Mouse (Mus musculus) heart, adult 2 months (tissue): ENCODE data around the gene Faf1. TPM values are rescaled to one million over a fixed set of nuclear protein-coding genes. Genes with fewer than 3 reads are reported as not detected.

Experiments used
- DNase-seq, 2 experiments: peaks; one replicate each; pipeline ENCODE4 v3.0.0; 2021
- H3K27ac ChIP-seq: fragments of 200-600 bp; 2 replicates; pipeline ENCODE4 v1.8.1; 2022
- H3K27me3 ChIP-seq: fragments of 200-500 bp; 2 replicates; pipeline ENCODE4 v1.6.1; 2012; ENCODE audit warnings: mild to moderate bottlenecking, low read length, inconsistent platforms, mixed read lengths; ENCODE audit not compliant: control insufficient read depth, insufficient read depth
- H3K36me3 ChIP-seq: fragments of 200-500 bp; 2 replicates; pipeline ENCODE4 v1.6.1; 2012; ENCODE audit warnings: low read length, inconsistent platforms; ENCODE audit not compliant: control insufficient read depth, insufficient read depth
- H3K4me1 ChIP-seq: fragments of 200-500 bp; 2 replicates; pipeline ENCODE4 v1.6.1; 2011; ENCODE audit warnings: low read length; ENCODE audit not compliant: control insufficient read depth, insufficient read depth
- H3K4me3 ChIP-seq: fragments of 200-600 bp; 2 replicates; pipeline ENCODE4 v1.8.1; 2022
- H3K79me2 ChIP-seq: fragments of 200-500 bp; replicated peaks from 2 replicates; pipeline ENCODE4 v1.6.1; 2012; ENCODE audit warnings: mild to moderate bottlenecking, inconsistent platforms, low read length, moderate library complexity, mixed read lengths; ENCODE audit not compliant: control insufficient read depth, insufficient read depth
- H3K9ac ChIP-seq: fragments of 200-500 bp; 2 replicates; pipeline ENCODE4 v1.6.1; 2012; ENCODE audit warnings: low read depth, mild to moderate bottlenecking, control low read depth, inconsistent platforms, low read length, mixed read lengths
- CTCF ChIP-seq: fragments of 200-600 bp; IDR thresholded peaks from 2 replicates; pipeline ENCODE4 v1.8.1; 2022; ENCODE audit warnings: antibody characterized with exemption, mild to moderate bottlenecking, moderate library complexity
- EP300 ChIP-seq: fragments of 200-500 bp; IDR thresholded peaks from 2 replicates; pipeline ENCODE4 v1.6.1; 2011; ENCODE audit warnings: low read depth, low read length, control low read depth; ENCODE audit not compliant: insufficient read depth
- POLR2A ChIP-seq: fragments of 200-500 bp; IDR thresholded peaks from 2 replicates; pipeline ENCODE4 v1.6.1; 2011; ENCODE audit warnings: mild to moderate bottlenecking, low read depth, low read length, control low read depth; ENCODE audit not compliant: insufficient read depth
- WGBS: fragments of 180-500 bp; shearing (Covaris S2); methylation state at CpG from one replicate; pipeline ENCODE4 v1.1.7; 2018; 5-methylcytosine and 5-hydroxymethylcytosine counted together
- intact Hi-C: fragments of 180-260 bp; cut with DNase I; formaldehyde crosslinking; loops from one replicate; pipeline ENCODE4 v1.15.1; 2025
- polyA plus RNA-seq: library from polyadenylated mRNA; depleted of rRNA; stranded (reverse); fragments of >200 nt; gene quantifications from 2 replicates; pipeline ENCODE4 v1.2.3, GENCODE M21; 2012
- total RNA-seq, 2 experiments: library from RNA; stranded (reverse); gene quantifications; 2 replicates each; pipeline ENCODE4 v1.2.3; 2021

The Faf1 gene
- total and polyA plus RNA-seq, 3 experiments = 9.6 to 46.0 (median 37.1) TPM

DNA sequence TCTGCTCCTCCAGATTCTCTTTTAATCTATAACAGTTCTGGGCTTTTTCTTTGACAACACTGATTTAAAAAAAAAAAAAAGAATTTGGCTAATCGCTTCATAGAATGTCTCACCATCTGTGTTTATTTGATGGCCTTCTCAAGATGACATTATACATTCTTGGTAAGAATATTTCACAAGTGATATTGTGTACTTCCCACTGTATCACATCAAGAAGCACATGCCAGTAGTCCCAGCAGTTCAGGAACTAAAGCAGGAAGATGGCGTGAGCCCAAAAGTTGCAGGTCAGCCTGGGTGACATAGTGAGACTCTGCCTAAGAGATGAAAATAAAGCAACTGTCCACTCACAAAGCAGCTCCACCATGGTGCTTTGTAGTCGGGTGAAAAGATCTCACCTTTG is 34.9 kb upstream of the Faf1 start:
- WGBS = 64% methylated on average over 3 of the region's 3 CpGs
- TF ChIP-seq POLR2A (no peak), EP300 (no peak), CTCF (no peak)
- intact Hi-C loops = no loop called here

DNA sequence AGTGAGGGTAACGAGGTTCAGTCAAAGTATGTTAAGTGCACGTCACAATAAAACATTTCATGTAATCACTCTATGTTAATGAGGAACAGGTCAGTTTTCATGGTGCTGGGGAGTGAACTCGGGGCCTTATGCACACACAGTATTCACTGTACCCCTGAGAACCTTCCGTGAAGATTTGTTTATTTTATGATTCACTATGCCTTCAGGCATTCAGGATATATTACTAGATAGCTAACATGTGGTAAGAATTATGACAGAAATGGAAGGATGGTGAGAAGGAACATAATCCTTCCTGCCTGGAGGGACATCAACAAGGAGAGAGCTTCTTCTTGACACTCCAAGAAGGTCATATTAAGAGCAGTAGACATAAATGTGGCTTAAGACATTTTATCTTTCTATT is 29.1 kb upstream of the Faf1 start:
- no peak for DNase-seq
- WGBS = 81% methylated on average over 4 of the region's 4 CpGs
- intact Hi-C loops = no loop called here
- H3K9ac ChIP-seq = no peak overlapping the region
- no peak overlapping the region for H3K27ac ChIP-seq
- H3K4me3 ChIP-seq = no peak overlapping the region
- no peaks in the 10 kb centered on the region for H3K4me1 ChIP-seq
- TF ChIP-seq EP300 (no peak), CTCF (no peak), POLR2A (no peak)
- no peaks in the 10 kb centered on the region for H3K36me3 ChIP-seq
- H3K27me3 ChIP-seq = no peaks in the 10 kb centered on the region
- H3K79me2 ChIP-seq = no peaks in the 10 kb centered on the region; the same call in 1 of the 2 replicates

More for the DNA sequence above, 34.9 kb upstream of the Faf1 start:
- no peak overlapping the region for H3K4me3 ChIP-seq
- DNase-seq = no peak
- no peaks in the 10 kb centered on the region for H3K79me2 ChIP-seq
- H3K27me3 ChIP-seq = no peaks in the 10 kb centered on the region
- H3K36me3 ChIP-seq = no peaks in the 10 kb centered on the region
- no peaks in the 10 kb centered on the region; the same call in 1 of the 2 replicates for H3K4me1 ChIP-seq
- H3K27ac ChIP-seq = no peak overlapping the region
- H3K9ac ChIP-seq = no peak overlapping the region

DNA sequence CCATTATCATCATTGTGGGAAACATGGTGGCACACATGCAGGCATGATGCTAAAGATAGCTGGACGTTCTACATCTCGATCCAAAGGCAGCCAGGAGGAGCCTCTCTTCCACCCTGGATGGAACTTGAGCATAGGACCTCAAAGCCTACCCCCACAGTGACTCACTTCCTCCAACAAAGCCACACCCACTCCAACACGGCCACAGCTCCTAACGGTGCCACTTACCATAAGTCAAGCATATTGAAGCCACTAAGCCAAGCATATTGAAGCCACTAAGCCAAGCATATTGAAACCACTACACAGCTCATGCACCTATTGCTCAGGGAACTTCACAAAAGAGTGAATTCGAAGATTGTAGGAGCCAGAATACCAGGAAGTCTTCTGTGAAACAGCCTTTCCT is 27.1 kb upstream of the Faf1 start:
- no peak overlapping the region for H3K4me3 ChIP-seq
- 63% methylated on average over 5 of the region's 5 CpGs for WGBS
- no peaks in the 10 kb centered on the region for H3K4me1 ChIP-seq
- intact Hi-C loops = no loop called here
- H3K36me3 ChIP-seq = no peaks in the 10 kb centered on the region
- no peaks in the 10 kb centered on the region for H3K27me3 ChIP-seq
- no peak overlapping the region for H3K27ac ChIP-seq
- no peaks in the 10 kb centered on the region; the same call in 1 of the 2 replicates for H3K79me2 ChIP-seq
- TF ChIP-seq CTCF = no peak
- no peak for TF ChIP-seq EP300
- TF ChIP-seq POLR2A = no peak
- no peak for DNase-seq
- no peak overlapping the region for H3K9ac ChIP-seq

DNA sequence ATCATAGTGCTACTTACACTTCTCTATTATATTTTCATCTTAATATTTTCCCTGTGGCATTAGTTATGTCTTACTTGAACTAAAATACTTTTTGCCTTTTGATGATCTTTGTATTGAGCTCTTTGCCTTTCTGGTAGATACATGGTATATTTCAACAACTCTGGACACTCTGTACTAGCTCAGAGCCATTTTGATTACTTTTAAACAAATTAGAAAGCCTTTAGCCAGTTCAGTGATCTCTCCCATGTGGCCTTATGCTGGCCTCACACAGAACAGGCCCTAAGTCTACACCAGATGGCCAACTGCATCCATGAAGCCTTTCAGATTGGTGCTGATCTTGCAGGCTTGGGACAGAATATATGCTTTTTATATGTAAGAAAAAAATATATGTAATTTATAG is 23.1 kb upstream of the Faf1 start:
- Histone ChIP-seq H3K27ac (no peak overlapping the region), H3K36me3 (0 out of 2 replicates have a peak, but pooled peaks cover 2% of the 10 kb centered on the region), H3K79me2 (no peaks in the 10 kb centered on the region; the same call in 1 of the 2 replicates), H3K4me3 (no peak overlapping the region), H3K4me1 (no peaks in the 10 kb centered on the region), H3K9ac (no peak overlapping the region), H3K27me3 (no peaks in the 10 kb centered on the region)
- DNase-seq = no peak
- intact Hi-C loops = no loop called here
- no peak for TF ChIP-seq CTCF
- no peak for TF ChIP-seq POLR2A
- no peak for TF ChIP-seq EP300

DNA sequence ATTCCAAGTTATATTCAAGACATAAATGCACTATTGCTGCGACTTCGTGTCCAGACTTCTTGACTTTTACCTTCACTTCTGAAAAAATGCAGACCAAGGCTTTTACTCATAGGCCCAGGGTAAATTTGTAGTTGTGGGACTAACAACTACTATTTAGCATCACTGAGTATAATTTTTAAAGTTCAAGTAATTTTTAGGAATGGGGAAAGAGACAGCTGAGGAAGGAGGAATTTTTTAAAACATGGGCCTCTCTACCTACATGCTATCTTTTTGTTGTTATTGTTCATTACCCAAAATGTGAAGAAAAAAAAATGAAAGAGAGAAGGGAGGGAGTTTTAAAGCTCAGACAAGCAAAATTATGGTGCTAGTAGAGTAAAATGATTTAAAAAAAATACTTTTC is 21.7 kb upstream of the Faf1 start:
- Histone ChIP-seq H3K79me2 (no peaks in the 10 kb centered on the region), H3K27me3 (no peaks in the 10 kb centered on the region), H3K36me3 (0 out of 2 replicates have a peak, but pooled peaks cover 2% of the 10 kb centered on the region), H3K9ac (no peak overlapping the region), H3K4me1 (no peaks in the 10 kb centered on the region), H3K27ac (no peak overlapping the region), H3K4me3 (no peak overlapping the region)
- intact Hi-C loops = no loop called here
- no peak for DNase-seq
- 97% methylated on average over 2 of the region's 2 CpGs for WGBS
- TF ChIP-seq CTCF (no peak), POLR2A (no peak), EP300 (no peak)

DNA sequence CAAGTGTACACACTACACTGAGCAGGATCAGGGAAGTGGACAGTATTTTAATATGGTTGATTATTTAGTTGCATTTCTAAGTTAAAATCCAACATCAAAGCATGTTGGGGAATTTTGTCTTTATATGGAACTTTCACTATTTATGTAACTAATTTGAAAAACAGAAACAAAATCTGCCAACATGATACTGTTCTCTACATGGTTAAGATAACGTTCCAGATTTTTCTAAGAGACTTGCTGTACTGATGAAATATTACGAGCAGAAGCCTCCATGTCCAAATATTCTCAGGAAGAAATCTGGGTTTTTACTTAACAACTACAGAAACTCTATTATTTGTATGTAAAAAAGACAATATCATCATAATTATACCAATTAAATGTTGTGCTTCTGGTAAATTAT is 20.6 kb upstream of the Faf1 start:
- intact Hi-C loops = no loop called here
- TF ChIP-seq POLR2A (no peak), EP300 (no peak), CTCF (no peak)
- DNase-seq = no peak
- no peaks in the 10 kb centered on the region for H3K27me3 ChIP-seq
- no peak overlapping the region for H3K9ac ChIP-seq
- H3K79me2 ChIP-seq = no peaks in the 10 kb centered on the region
- no peak overlapping the region; the same call in 1 of the 2 replicates for H3K27ac ChIP-seq
- no peaks in the 10 kb centered on the region for H3K4me1 ChIP-seq
- 60% methylated on average over 2 of the region's 2 CpGs for WGBS
- no peak overlapping the region for H3K4me3 ChIP-seq
- 0 out of 2 replicates have a peak, but pooled peaks cover 2% of the 10 kb centered on the region for H3K36me3 ChIP-seq
